Mouse (Mus musculus) C2C12 (cell line): Measurements from ENCODE around the gene Vps53. TPM values are rescaled to one million over a fixed set of nuclear protein-coding genes. Genes with fewer than 3 reads are reported as not detected.

Experiments used
- H3K27me3 ChIP-seq: one replicate; pipeline ENCODE4 v1.6.1; 2011; ENCODE audit not compliant: control insufficient read depth, insufficient read depth, insufficient read length
- H3K36me3 ChIP-seq: one replicate; pipeline ENCODE4 v1.6.1; 2011; ENCODE audit not compliant: control insufficient read depth, insufficient read depth
- H3K4me3 ChIP-seq: one replicate; pipeline ENCODE4 v1.5.1; 2011; ENCODE audit warnings: mild to moderate bottlenecking, control low read depth; ENCODE audit not compliant: poor library complexity, insufficient read depth, severe bottlenecking
- H3K79me2 ChIP-seq: one replicate; pipeline ENCODE4 v1.6.1; 2011; ENCODE audit not compliant: control insufficient read depth, insufficient read depth
- H3K79me3 ChIP-seq: one replicate; pipeline ENCODE4 v1.6.1; 2011; ENCODE audit warnings: low read depth, control low read depth
- H3ac ChIP-seq: one replicate; pipeline ENCODE3; 2011; ENCODE audit warnings: low read depth; ENCODE audit not compliant: control insufficient read depth, insufficient read length
- CEBPB ChIP-seq: IDR thresholded peaks from one replicate; pipeline ENCODE4 v1.6.1; 2011; ENCODE audit warnings: low read depth, mild to moderate bottlenecking, control low read depth, moderate library complexity
- CTCF ChIP-seq: IDR thresholded peaks from one replicate; pipeline ENCODE4 v1.5.1; 2011; ENCODE audit not compliant: control insufficient read depth, insufficient read depth, insufficient read length
- FOSL1 ChIP-seq: IDR thresholded peaks from one replicate; pipeline ENCODE4 v1.8.0; 2011; ENCODE audit warnings: mild to moderate bottlenecking, low read length; ENCODE audit not compliant: poor library complexity, insufficient read depth, severe bottlenecking
- MAX ChIP-seq: IDR thresholded peaks from one replicate; pipeline ENCODE4 v1.6.1; 2011; ENCODE audit warnings: mild to moderate bottlenecking, control low read depth
- MYOD1 ChIP-seq: IDR thresholded peaks from one replicate; pipeline ENCODE4 v1.6.1; 2011; ENCODE audit warnings: low read depth; ENCODE audit not compliant: control insufficient read depth, insufficient read length
- MYOG ChIP-seq: IDR thresholded peaks from one replicate; pipeline ENCODE4 v1.6.1; 2011; ENCODE audit not compliant: control insufficient read depth, insufficient read length; ENCODE audit errors: extremely low read depth
- USF1 ChIP-seq: IDR thresholded peaks from one replicate; pipeline ENCODE4 v1.6.1; 2011; ENCODE audit warnings: low read depth, mild to moderate bottlenecking, control low read depth, moderate library complexity
- polyA plus RNA-seq: library from polyadenylated mRNA; unstranded; fragments of >200 nt; fragmentation: generic; extraction: Trizol; gene quantifications from one replicate; pipeline ENCODE4 v1.2.1, GENCODE M21; 2012; ENCODE audit warnings: missing spikeins

Gene Vps53
- polyA plus RNA-seq, 1 experiment = 29.2 TPM

GRCm38 (mm10) chr11:76178726-76179494 is 537 bp downstream of the Vps53 start:
- peaks cover 4% of the 10 kb centered on the region for H3K36me3 ChIP-seq
- peaks cover 8% of the 10 kb centered on the region for H3K79me3 ChIP-seq
- H3K4me3 ChIP-seq = peak overlapping the region; percentile 95
- H3K79me2 ChIP-seq = peaks cover 47% of the 10 kb centered on the region
- no peaks in the 10 kb centered on the region for H3K27me3 ChIP-seq
- peak overlapping the region; percentile 84 for H3ac ChIP-seq
- TF ChIP-seq MAX (no peak), CEBPB (no peak), MYOG (no peak)

- TF ChIP-seq MYOG = no peak
- no peak for TF ChIP-seq MAX
- TF ChIP-seq CTCF = no peak
- no peak for TF ChIP-seq USF1
- no peak for TF ChIP-seq CEBPB
- TF ChIP-seq MYOD1 = no peak
- TF ChIP-seq FOSL1 = no peak
- H3K36me3 ChIP-seq = peaks cover 18% of the 10 kb centered on the region
- no peak overlapping the region for H3ac ChIP-seq
- no peak overlapping the region for H3K4me3 ChIP-seq
- H3K27me3 ChIP-seq = no peaks in the 10 kb centered on the region
- H3K79me3 ChIP-seq = no peaks in the 10 kb centered on the region
- H3K79me2 ChIP-seq = peaks cover 6% of the 10 kb centered on the region
Measured at GRCm38 (mm10) chr11:76170207-76170606, 9.2 kb downstream of the Vps53 start.

DNA sequence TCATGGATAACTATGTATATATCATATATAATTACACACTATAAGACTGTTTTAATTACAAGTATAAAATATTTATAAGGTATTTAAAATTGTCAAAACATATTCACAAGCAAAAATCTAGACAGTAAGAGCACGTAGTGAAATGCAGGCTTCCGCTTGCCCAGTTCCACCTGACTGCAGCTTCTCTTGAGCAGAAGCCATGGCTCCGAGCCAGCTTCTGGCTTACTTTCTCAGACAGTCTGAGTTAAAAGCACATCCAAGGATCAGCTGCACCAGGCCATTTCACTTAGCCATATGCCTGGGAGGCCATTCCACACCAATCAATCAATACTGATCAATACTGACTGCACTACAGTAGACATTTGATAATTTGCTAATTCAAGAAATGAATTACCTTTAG is 10.5 kb downstream of the Vps53 start:
- no peak for TF ChIP-seq CEBPB
- no peak for TF ChIP-seq USF1
- no peak for TF ChIP-seq MAX
- TF ChIP-seq MYOD1 = no peak
- no peak for TF ChIP-seq MYOG
- no peak for TF ChIP-seq CTCF
- TF ChIP-seq FOSL1 = no peak
- H3K79me2 ChIP-seq = no peaks in the 10 kb centered on the region
- H3K36me3 ChIP-seq = peaks cover 14% of the 10 kb centered on the region
- H3ac ChIP-seq = no peak overlapping the region
- H3K4me3 ChIP-seq = no peak overlapping the region
- H3K27me3 ChIP-seq = no peaks in the 10 kb centered on the region
- H3K79me3 ChIP-seq = no peaks in the 10 kb centered on the region

DNA sequence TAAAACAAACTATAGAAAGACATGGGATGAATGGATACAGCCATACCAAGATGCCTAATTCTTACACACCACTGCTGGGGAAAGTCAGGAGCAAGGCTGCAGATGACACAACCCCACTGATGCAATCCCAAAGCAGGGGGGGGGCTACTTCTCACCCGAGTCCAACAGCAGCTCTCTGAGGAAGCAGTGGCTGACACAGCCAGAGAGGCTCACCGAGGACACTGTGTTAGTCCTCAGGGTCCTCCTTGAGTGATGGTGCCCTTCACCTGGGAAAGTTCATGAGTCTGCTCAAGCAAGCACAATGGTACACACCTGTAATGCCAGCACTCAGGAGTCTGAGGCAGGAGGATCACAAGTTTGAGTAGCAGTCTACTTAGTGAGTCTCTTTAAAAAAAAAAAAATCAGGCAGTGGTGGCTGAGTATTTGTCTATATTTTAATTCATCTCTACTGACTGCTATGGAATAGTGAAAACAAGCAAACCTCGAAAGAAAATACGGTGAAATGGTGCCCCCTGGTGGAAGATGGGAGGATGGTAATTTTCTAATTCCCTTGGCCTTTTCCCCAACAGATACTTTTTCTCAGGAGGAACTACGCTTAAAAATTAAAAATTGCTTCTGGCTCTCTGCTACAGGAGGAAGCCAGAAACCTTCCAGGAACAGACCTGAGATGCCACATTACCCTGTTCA is 12.2 kb downstream of the Vps53 start:
- no peak overlapping the region for H3ac ChIP-seq
- H3K27me3 ChIP-seq = no peaks in the 10 kb centered on the region
- no peaks in the 10 kb centered on the region for H3K36me3 ChIP-seq
- no peak for TF ChIP-seq CTCF
- no peak for TF ChIP-seq CEBPB
- TF ChIP-seq MAX = no peak
- no peak for TF ChIP-seq MYOD1
- no peak for TF ChIP-seq MYOG
- TF ChIP-seq FOSL1 = no peak
- no peak for TF ChIP-seq USF1
- no peaks in the 10 kb centered on the region for H3K79me2 ChIP-seq
- H3K4me3 ChIP-seq = no peak overlapping the region
- no peaks in the 10 kb centered on the region for H3K79me3 ChIP-seq

DNA sequence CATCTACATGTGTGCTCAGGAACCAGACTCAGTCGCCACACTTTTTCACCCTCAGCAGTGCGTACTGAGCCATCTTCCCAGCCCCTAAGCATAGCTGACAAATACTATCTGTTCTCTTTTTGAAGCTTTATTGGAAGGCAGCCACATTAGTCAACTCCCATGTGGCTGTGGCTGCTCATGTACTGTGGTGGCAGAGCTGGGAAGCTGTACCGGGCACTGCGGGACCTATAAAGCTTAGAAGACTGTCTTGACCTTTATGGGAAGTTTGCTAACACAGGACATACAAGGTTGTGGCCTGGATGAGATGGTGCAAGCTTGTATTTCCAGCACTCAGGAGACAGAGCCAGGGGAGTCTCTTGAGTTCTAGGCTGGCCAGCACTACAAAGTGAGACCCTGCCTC is 12.8 kb downstream of the Vps53 start:
- Histone ChIP-seq H3K27me3 (no peaks in the 10 kb centered on the region), H3K79me2 (no peaks in the 10 kb centered on the region), H3ac (no peak overlapping the region), H3K79me3 (no peaks in the 10 kb centered on the region), H3K4me3 (no peak overlapping the region), H3K36me3 (peaks cover 2% of the 10 kb centered on the region)
- TF ChIP-seq MAX = no peak

- H3K79me2 ChIP-seq = no peaks in the 10 kb centered on the region
- H3ac ChIP-seq = no peak overlapping the region
- peaks cover 19% of the 10 kb centered on the region for H3K36me3 ChIP-seq
- no peak overlapping the region for H3K4me3 ChIP-seq
- no peaks in the 10 kb centered on the region for H3K79me3 ChIP-seq
- no peak for TF ChIP-seq MYOG
- no peak for TF ChIP-seq CTCF
- TF ChIP-seq FOSL1 = no peak
- no peak for TF ChIP-seq CEBPB
- TF ChIP-seq USF1 = no peak
- no peak for TF ChIP-seq MYOD1
- no peak for TF ChIP-seq MAX
- no peaks in the 10 kb centered on the region for H3K27me3 ChIP-seq
Measured at GRCm38 (mm10) chr11:76160251-76160650, 19.2 kb downstream of the Vps53 start.
